Mouse (Mus musculus) forebrain, embryonic 16.5 days (tissue): ENCODE results near the gene Rasl11b. TPM values are rescaled to one million over a fixed set of nuclear protein-coding genes. Genes with fewer than 3 reads are reported as not detected.

ENCODE experiments used
- ATAC-seq: fragments of 200-750 bp; cut with Nextera tagmentation; 2 replicates; pipeline ENCODE4 v1.8.0; 2017; ENCODE audit warnings: mild to moderate bottlenecking, moderate library complexity
- H3K27ac ChIP-seq: fragments of 300-500 bp; sonication (generic); 2 replicates; pipeline ENCODE4 v1.5.1; 2014; ENCODE audit warnings: low read length, control low read depth
- H3K27me3 ChIP-seq: fragments of 300-500 bp; sonication (generic); replicated peaks from 2 replicates; pipeline ENCODE4 v1.6.1; 2014; ENCODE audit warnings: low read length; ENCODE audit not compliant: control insufficient read depth, insufficient read depth
- H3K36me3 ChIP-seq: fragments of 300-500 bp; sonication (generic); 2 replicates; pipeline ENCODE4 v1.6.1; 2014; ENCODE audit not compliant: control insufficient read depth, insufficient read depth
- H3K4me1 ChIP-seq: fragments of 300-500 bp; sonication (generic); replicated peaks from 2 replicates; pipeline ENCODE4 v1.6.1; 2014; ENCODE audit warnings: low read length; ENCODE audit not compliant: control insufficient read depth, insufficient read depth
- H3K4me2 ChIP-seq: fragments of 300-500 bp; sonication (generic); 2 replicates; pipeline ENCODE4 v1.6.1; 2014; ENCODE audit warnings: mild to moderate bottlenecking, low read length, control low read depth
- H3K4me3 ChIP-seq: fragments of 300-500 bp; sonication (generic); replicated peaks from 2 replicates; pipeline ENCODE4 v1.5.1; 2014; ENCODE audit warnings: mild to moderate bottlenecking, low read length, control low read depth
- H3K9ac ChIP-seq: fragments of 300-500 bp; sonication (generic); replicated peaks from 2 replicates; pipeline ENCODE4 v1.6.1; 2014; ENCODE audit warnings: low read depth, low read length, control low read depth
- H3K9me3 ChIP-seq: fragments of 300-500 bp; sonication (generic); 2 replicates; pipeline ENCODE4 v1.6.1; 2016; ENCODE audit warnings: low read length; ENCODE audit not compliant: control insufficient read depth
- WGBS: fragments of 180-500 bp; shearing (Covaris S2); extraction: QIAGEN DNeasy Blood & Tissue Kit; methylation state at CpG from one replicate; pipeline ENCODE4 v1.1.7; 2014; 5-methylcytosine and 5-hydroxymethylcytosine counted together
- polyA plus RNA-seq: library from polyadenylated mRNA; unstranded; fragments of >200 nt; fragmentation: Nextera tagmentation; extraction: Ambion mirVana; gene quantifications from 2 replicates; pipeline ENCODE4 v1.2.1, GENCODE M21; 2015

Gene Rasl11b
- polyA plus RNA-seq, 1 experiment from 2014 or later = 31.2 TPM

GRCm38 (mm10) chr5:74201570-74202357, 6.7 kb downstream of the Rasl11b start:
- Histone ChIP-seq H3K4me3 (no peak overlapping the region), H3K27me3 (no peaks in the 10 kb centered on the region), H3K4me2 (no peak overlapping the region), H3K4me1 (peaks cover 21% of the 10 kb centered on the region), H3K9me3 (peaks cover 4% of the 10 kb centered on the region; the same call in 1 of the 2 replicates), H3K27ac (no peak overlapping the region), H3K9ac (no peak overlapping the region), H3K36me3 (no peaks in the 10 kb centered on the region)
- ATAC-seq = no peak
- 65% methylated on average over 10 of the region's 10 CpGs for WGBS

- Histone ChIP-seq H3K4me1 (peaks cover 14% of the 10 kb centered on the region), H3K4me2 (no peak overlapping the region), H3K36me3 (no peaks in the 10 kb centered on the region), H3K4me3 (no peak overlapping the region), H3K27ac (no peak overlapping the region), H3K9ac (no peak overlapping the region), H3K9me3 (peaks cover 4% of the 10 kb centered on the region; the same call in 1 of the 2 replicates), H3K27me3 (no peaks in the 10 kb centered on the region)
- WGBS = 85% methylated on average over 4 of the region's 4 CpGs
- no peak for ATAC-seq
Measured at GRCm38 (mm10) chr5:74202515-74202914, 7.4 kb downstream of the Rasl11b start.

- H3K4me2 ChIP-seq = no peak overlapping the region
- H3K9ac ChIP-seq = no peak overlapping the region
- H3K27ac ChIP-seq = no peak overlapping the region
- no peaks in the 10 kb centered on the region for H3K27me3 ChIP-seq
- WGBS = 82% methylated on average over 5 of the region's 5 CpGs
- H3K4me3 ChIP-seq = no peak overlapping the region
- no peaks in the 10 kb centered on the region for H3K36me3 ChIP-seq
- 0 out of 2 replicates have a peak, but pooled peaks cover 2% of the 10 kb centered on the region for H3K4me1 ChIP-seq
- ATAC-seq = no peak
- H3K9me3 ChIP-seq = peaks cover 4% of the 10 kb centered on the region; the same call in 1 of the 2 replicates
Measured at GRCm38 (mm10) chr5:74204465-74204864, 9.4 kb downstream of the Rasl11b start.

GRCm38 (mm10) chr5:74205509-74205908, 10.4 kb downstream of the Rasl11b start:
- H3K27ac ChIP-seq = no peak overlapping the region
- WGBS = 28% methylated on average over 8 of the region's 8 CpGs
- H3K9ac ChIP-seq = no peak overlapping the region

GRCm38 (mm10) chr5:74206038-74206437, 11.0 kb downstream of the Rasl11b start:
- 0 out of 2 replicates have a peak, but pooled peaks cover 2% of the 10 kb centered on the region for H3K4me1 ChIP-seq
- H3K4me3 ChIP-seq = no peak overlapping the region
- H3K27ac ChIP-seq = no peak overlapping the region
- H3K36me3 ChIP-seq = no peaks in the 10 kb centered on the region
- no peak for ATAC-seq
- H3K27me3 ChIP-seq = no peaks in the 10 kb centered on the region
- peaks cover 4% of the 10 kb centered on the region; the same call in 1 of the 2 replicates for H3K9me3 ChIP-seq
- H3K9ac ChIP-seq = no peak overlapping the region
- no peak overlapping the region for H3K4me2 ChIP-seq
- WGBS = 93% methylated on average over 7 of the region's 7 CpGs

More at GRCm38 (mm10) chr5:74205509-74205908, 10.4 kb downstream of the Rasl11b start:
- no peaks in the 10 kb centered on the region for H3K27me3 ChIP-seq
- H3K4me1 ChIP-seq = 0 out of 2 replicates have a peak, but pooled peaks cover 2% of the 10 kb centered on the region
- H3K4me3 ChIP-seq = no peak overlapping the region
- H3K9me3 ChIP-seq = peaks cover 4% of the 10 kb centered on the region; the same call in 1 of the 2 replicates
- H3K4me2 ChIP-seq = no peak overlapping the region
- ATAC-seq = no peak
- H3K36me3 ChIP-seq = no peaks in the 10 kb centered on the region

- Histone ChIP-seq H3K4me1 (no peaks in the 10 kb centered on the region), H3K4me3 (no peak overlapping the region), H3K27ac (no peak overlapping the region), H3K36me3 (no peaks in the 10 kb centered on the region), H3K27me3 (no peaks in the 10 kb centered on the region), H3K9ac (no peak overlapping the region), H3K9me3 (peaks cover 4% of the 10 kb centered on the region; the same call in 1 of the 2 replicates), H3K4me2 (no peak overlapping the region)
- 93% methylated on average over 7 of the region's 7 CpGs for WGBS
- no peak for ATAC-seq
Measured at GRCm38 (mm10) chr5:74206649-74207048, 11.6 kb downstream of the Rasl11b start.

- 81% methylated on average over 3 of the region's 3 CpGs for WGBS
- no peak overlapping the region for H3K9ac ChIP-seq
Measured at GRCm38 (mm10) chr5:74207209-74207608, 12.1 kb downstream of the Rasl11b start.

GRCm38 (mm10) chr5:74208438-74208837, 13.4 kb downstream of the Rasl11b start:
- no peak overlapping the region for H3K4me3 ChIP-seq
- 76% methylated on average over 7 of the region's 7 CpGs for WGBS
- H3K4me1 ChIP-seq = no peaks in the 10 kb centered on the region
- no peak overlapping the region for H3K27ac ChIP-seq
- H3K27me3 ChIP-seq = no peaks in the 10 kb centered on the region
- H3K4me2 ChIP-seq = no peak overlapping the region
- H3K36me3 ChIP-seq = no peaks in the 10 kb centered on the region
- ATAC-seq = no peak
- H3K9me3 ChIP-seq = peaks cover under 1% of the 10 kb centered on the region; the same call in 1 of the 2 replicates
- H3K9ac ChIP-seq = no peak overlapping the region

More at GRCm38 (mm10) chr5:74207209-74207608, 12.1 kb downstream of the Rasl11b start:
- ATAC-seq = no peak
- Histone ChIP-seq H3K4me3 (no peak overlapping the region), H3K36me3 (no peaks in the 10 kb centered on the region), H3K27me3 (no peaks in the 10 kb centered on the region), H3K27ac (no peak overlapping the region), H3K4me2 (no peak overlapping the region), H3K4me1 (no peaks in the 10 kb centered on the region), H3K9me3 (peaks cover 4% of the 10 kb centered on the region; the same call in 1 of the 2 replicates)

GRCm38 (mm10) chr5:74209640-74210039, 14.6 kb downstream of the Rasl11b start:
- no peaks in the 10 kb centered on the region for H3K27me3 ChIP-seq
- no peaks in the 10 kb centered on the region for H3K9me3 ChIP-seq
- no peak overlapping the region for H3K4me3 ChIP-seq
- H3K4me1 ChIP-seq = peaks cover 3% of the 10 kb centered on the region; the same call in 1 of the 2 replicates
- ATAC-seq = no peak
- no peak overlapping the region for H3K9ac ChIP-seq
- WGBS = 81% methylated on average over 4 of the region's 4 CpGs
- H3K4me2 ChIP-seq = no peak overlapping the region
- H3K27ac ChIP-seq = no peak overlapping the region
- no peaks in the 10 kb centered on the region for H3K36me3 ChIP-seq
